Mouse (Mus musculus) liver, adult 2 months (tissue): ENCODE measurements around the gene Il4.

Experiments used
- CTCF ChIP-seq: fragments of 200-500 bp; IDR thresholded peaks from 2 replicates; pipeline ENCODE4 v1.5.1; 2011; ENCODE audit warnings: low read depth, low read length, control low read depth
- POLR2A ChIP-seq: fragments of 200-500 bp; IDR thresholded peaks from 2 replicates; pipeline ENCODE4 v1.6.1; 2011; ENCODE audit warnings: low read length, control low read depth; ENCODE audit not compliant: insufficient read depth; ENCODE audit errors: extremely low read depth

GRCm38 (mm10) chr11:53620094-53620493 is 1.6 kb upstream of the Il4 start:
- TF ChIP-seq POLR2A (no peak), CTCF (no peak)
